Mouse (Mus musculus): Measurements from ENCODE around the gene Kars.

DNA sequence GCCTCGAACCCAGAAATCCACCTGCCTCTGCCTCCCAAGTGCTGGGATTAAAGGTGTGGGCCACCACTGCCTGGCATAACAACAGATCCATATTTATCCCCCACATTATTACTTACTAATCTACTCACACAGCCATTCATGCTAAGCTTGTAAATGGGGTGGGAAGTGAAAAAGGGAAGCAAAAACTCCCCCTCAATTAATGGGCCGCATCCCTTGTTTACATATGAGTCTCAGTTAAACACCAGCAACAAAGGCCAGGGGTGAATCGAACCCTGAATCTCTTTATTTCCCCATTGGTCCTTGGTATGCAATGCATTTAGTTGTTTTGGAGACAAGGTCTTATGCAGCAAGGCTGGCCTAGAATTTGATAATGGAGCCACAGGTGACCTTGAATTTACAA lies 60.3 kb downstream of the Kars start:
- TF ChIP-seq GATA1 (IDR thresholded peaks at IDR 0.05; ENCODE audit: borderline replicate concordance, low read length): no peak
- no peak for TF ChIP-seq FLI1 (IDR thresholded peaks at IDR 0.05; ENCODE audit: low read length)
